Mouse (Mus musculus): ENCODE results near the gene Tbxas1. TPM values are rescaled to one million over a fixed set of nuclear protein-coding genes. Genes with fewer than 3 reads are reported as not detected.

Gene Tbxas1
- polyA plus RNA-seq, 1 experiment from 2014 or later = 1.9 TPM

GRCm38 (mm10) chr6:39005945-39006572 lies 130.9 kb downstream of the Tbxas1 start:
- no peaks in the 10 kb centered on the region for H3K9me3 ChIP-seq
- no peak overlapping the region for H3K27ac ChIP-seq
- H3K4me3 ChIP-seq = no peak overlapping the region
- DNase-seq (ENCODE audit: low spot score) = no peak
- no peaks in the 10 kb centered on the region for H3K36me3 ChIP-seq
- peaks cover 19% of the 10 kb centered on the region; the same call in 1 of the 2 replicates for H3K4me1 ChIP-seq (replicated peaks)
- 72% methylated on average over 5 of the region's 5 CpGs for WGBS
- no peaks in the 10 kb centered on the region for H3K27me3 ChIP-seq (ENCODE audit: insufficient read depth, poor library complexity, severe bottlenecking)

GRCm38 (mm10) chr6:39007223-39007622 lies 132.0 kb downstream of the Tbxas1 start:
- peaks cover 19% of the 10 kb centered on the region; the same call in 1 of the 2 replicates for H3K4me1 ChIP-seq (replicated peaks)
- no peaks in the 10 kb centered on the region for H3K36me3 ChIP-seq
- no peaks in the 10 kb centered on the region for H3K9me3 ChIP-seq
- no peaks in the 10 kb centered on the region for H3K27me3 ChIP-seq (ENCODE audit: insufficient read depth, poor library complexity, severe bottlenecking)
- H3K4me3 ChIP-seq = no peak overlapping the region
- WGBS = 61% methylated on average over 5 of the region's 5 CpGs
- no peak for DNase-seq (ENCODE audit: low spot score)
- H3K27ac ChIP-seq = no peak overlapping the region

GRCm38 (mm10) chr6:39008116-39008515 lies 132.9 kb downstream of the Tbxas1 start:
- no peaks in the 10 kb centered on the region for H3K36me3 ChIP-seq
- peaks cover 19% of the 10 kb centered on the region; the same call in 1 of the 2 replicates for H3K4me1 ChIP-seq (replicated peaks)
- no peak overlapping the region for H3K4me3 ChIP-seq
- H3K27ac ChIP-seq = no peak overlapping the region
- H3K9me3 ChIP-seq = peaks cover 5% of the 10 kb centered on the region; the same call in 1 of the 2 replicates
- H3K27me3 ChIP-seq (ENCODE audit: insufficient read depth, poor library complexity, severe bottlenecking) = no peaks in the 10 kb centered on the region
- WGBS = 77% methylated on average over 4 of the region's 4 CpGs
- DNase-seq (ENCODE audit: low spot score) = no peak

GRCm38 (mm10) chr6:39013034-39013832 lies 138.0 kb downstream of the Tbxas1 start:
- H3K4me3 ChIP-seq = no peak overlapping the region
- H3K9me3 ChIP-seq = peaks cover 5% of the 10 kb centered on the region; the same call in 1 of the 2 replicates
- no peak overlapping the region for H3K27ac ChIP-seq
- H3K27me3 ChIP-seq (ENCODE audit: insufficient read depth, poor library complexity, severe bottlenecking) = no peaks in the 10 kb centered on the region
- no peaks in the 10 kb centered on the region for H3K4me1 ChIP-seq (replicated peaks)
- 86% methylated on average over 10 of the region's 10 CpGs for WGBS
- H3K36me3 ChIP-seq = no peaks in the 10 kb centered on the region
- no peak for DNase-seq (ENCODE audit: low spot score)

GRCm38 (mm10) chr6:39017942-39018341 lies 142.7 kb downstream of the Tbxas1 start:
- DNase-seq (ENCODE audit: low spot score) = no peak
- WGBS = 94% methylated on average over 11 of the region's 11 CpGs
- Histone ChIP-seq H3K36me3 (no peaks in the 10 kb centered on the region), H3K4me1 (replicated peaks) (no peaks in the 10 kb centered on the region), H3K9me3 (peaks cover 2% of the 10 kb centered on the region; the same call in 1 of the 2 replicates), H3K27ac (no peak overlapping the region), H3K4me3 (no peak overlapping the region), H3K27me3 (ENCODE audit: insufficient read depth, poor library complexity, severe bottlenecking) (no peaks in the 10 kb centered on the region)

- 72% methylated on average over 7 of the region's 7 CpGs for WGBS
- H3K9me3 ChIP-seq = no peaks in the 10 kb centered on the region
These were observed 143.6 kb downstream of the Tbxas1 start for GRCm38 (mm10) chr6:39018805-39019204.

GRCm38 (mm10) chr6:39019219-39019618 lies 144.0 kb downstream of the Tbxas1 start:
- Histone ChIP-seq H3K4me1 (replicated peaks) (no peaks in the 10 kb centered on the region), H3K4me3 (no peak overlapping the region), H3K27me3 (ENCODE audit: insufficient read depth, poor library complexity, severe bottlenecking) (no peaks in the 10 kb centered on the region), H3K27ac (no peak overlapping the region), H3K9me3 (no peaks in the 10 kb centered on the region), H3K36me3 (no peaks in the 10 kb centered on the region)
- no peak for DNase-seq (ENCODE audit: low spot score)
- WGBS = 87% methylated on average over 5 of the region's 5 CpGs

More at GRCm38 (mm10) chr6:39018805-39019204, 143.6 kb downstream of the Tbxas1 start:
- Histone ChIP-seq H3K36me3 (no peaks in the 10 kb centered on the region), H3K27me3 (ENCODE audit: insufficient read depth, poor library complexity, severe bottlenecking) (no peaks in the 10 kb centered on the region), H3K4me1 (replicated peaks) (no peaks in the 10 kb centered on the region), H3K4me3 (no peak overlapping the region), H3K27ac (no peak overlapping the region)
- no peak for DNase-seq (ENCODE audit: low spot score)

- no peak for DNase-seq (ENCODE audit: low spot score)
- Histone ChIP-seq H3K27me3 (ENCODE audit: insufficient read depth, poor library complexity, severe bottlenecking) (no peaks in the 10 kb centered on the region), H3K9me3 (no peaks in the 10 kb centered on the region), H3K27ac (no peak overlapping the region), H3K36me3 (no peaks in the 10 kb centered on the region), H3K4me1 (replicated peaks) (no peaks in the 10 kb centered on the region), H3K4me3 (no peak overlapping the region)
- 82% methylated on average over 1 of the region's 1 CpGs for WGBS
These were observed 146.7 kb downstream of the Tbxas1 start for GRCm38 (mm10) chr6:39021909-39022308.

GRCm38 (mm10) chr6:39022461-39023181 lies 147.4 kb downstream of the Tbxas1 start:
- H3K27ac ChIP-seq = no peak overlapping the region
- no peaks in the 10 kb centered on the region for H3K9me3 ChIP-seq
- H3K27me3 ChIP-seq (ENCODE audit: insufficient read depth, poor library complexity, severe bottlenecking) = no peaks in the 10 kb centered on the region
- no peaks in the 10 kb centered on the region for H3K36me3 ChIP-seq
- DNase-seq (ENCODE audit: low spot score) = no peak
- 89% methylated on average over 7 of the region's 7 CpGs for WGBS
- no peak overlapping the region for H3K4me3 ChIP-seq
- H3K4me1 ChIP-seq (replicated peaks) = no peaks in the 10 kb centered on the region

GRCm38 (mm10) chr6:39024631-39025030 lies 149.4 kb downstream of the Tbxas1 start:
- Histone ChIP-seq H3K36me3 (no peaks in the 10 kb centered on the region), H3K4me3 (no peak overlapping the region), H3K27ac (no peak overlapping the region), H3K9me3 (no peaks in the 10 kb centered on the region), H3K4me1 (replicated peaks) (no peaks in the 10 kb centered on the region), H3K27me3 (ENCODE audit: insufficient read depth, poor library complexity, severe bottlenecking) (no peaks in the 10 kb centered on the region)
- DNase-seq (ENCODE audit: low spot score) = no peak
- 70% methylated on average over 4 of the region's 4 CpGs for WGBS

- DNase-seq (ENCODE audit: low spot score) = no peak
- Histone ChIP-seq H3K4me1 (replicated peaks) (no peaks in the 10 kb centered on the region), H3K36me3 (no peaks in the 10 kb centered on the region), H3K4me3 (no peak overlapping the region), H3K27ac (no peak overlapping the region), H3K27me3 (ENCODE audit: insufficient read depth, poor library complexity, severe bottlenecking) (no peaks in the 10 kb centered on the region), H3K9me3 (no peaks in the 10 kb centered on the region)
- 85% methylated on average over 7 of the region's 7 CpGs for WGBS
These were observed 149.8 kb downstream of the Tbxas1 start for GRCm38 (mm10) chr6:39025038-39025437.

GRCm38 (mm10) chr6:39030714-39031113 lies 155.5 kb downstream of the Tbxas1 start:
- Histone ChIP-seq H3K4me1 (replicated peaks) (no peaks in the 10 kb centered on the region), H3K36me3 (no peaks in the 10 kb centered on the region), H3K9me3 (no peaks in the 10 kb centered on the region), H3K27ac (no peak overlapping the region), H3K27me3 (ENCODE audit: insufficient read depth, poor library complexity, severe bottlenecking) (no peaks in the 10 kb centered on the region), H3K4me3 (no peak overlapping the region)
- DNase-seq (ENCODE audit: low spot score) = no peak
- WGBS = 87% methylated on average over 4 of the region's 4 CpGs

- H3K4me1 ChIP-seq (replicated peaks) = no peaks in the 10 kb centered on the region
- H3K27me3 ChIP-seq (ENCODE audit: insufficient read depth, poor library complexity, severe bottlenecking) = peaks cover 3% of the 10 kb centered on the region; the same call in 1 of the 2 replicates
- no peak overlapping the region for H3K4me3 ChIP-seq
- 88% methylated on average over 7 of the region's 7 CpGs for WGBS
- no peaks in the 10 kb centered on the region for H3K36me3 ChIP-seq
- no peaks in the 10 kb centered on the region for H3K9me3 ChIP-seq
- DNase-seq (ENCODE audit: low spot score) = no peak
- H3K27ac ChIP-seq = no peak overlapping the region
These were observed 158.5 kb downstream of the Tbxas1 start for GRCm38 (mm10) chr6:39033676-39034075.
